Mouse (Mus musculus): Measurements from ENCODE around the gene 9930111J21Rik2.
"Not testable (repeated sequence)": the region's sequence is repeated elsewhere in the genome, so short reads cannot be mapped to it uniquely, and the experiment has no call there.

Gene 9930111J21Rik2

GRCm38 (mm10) chr11:49083146-49083545, 32.1 kb upstream of the 9930111J21Rik2 start:
- Histone ChIP-seq H3K27me3 (ENCODE audit: insufficient read depth, low read length) (peaks cover 9% of the 10 kb centered on the region; the same call in 1 of the 2 replicates), H3K4me3 (replicated peaks; ENCODE audit: low read length) (no peak overlapping the region), H3K36me3 (ENCODE audit: insufficient read depth, low read length) (no peaks in the 10 kb centered on the region), H3K9me3 (ENCODE audit: low read length) (no peaks in the 10 kb centered on the region), H3K4me1 (replicated peaks; ENCODE audit: low read depth, low read length) (peaks cover 5% of the 10 kb centered on the region)
- no peak for TF ChIP-seq NANOG (IDR thresholded peaks at IDR 0.05; ENCODE audit: borderline replicate concordance, low read length)
- TF ChIP-seq POU5F1 (IDR thresholded peaks at IDR 0.05; ENCODE audit: borderline replicate concordance, low read length) = no peak
- no peak for TF ChIP-seq CTCF (conservative IDR thresholded peaks at IDR 0.05; ENCODE audit: low read length)

GRCm38 (mm10) chr11:49081886-49082285, 30.8 kb upstream of the 9930111J21Rik2 start:
- Histone ChIP-seq H3K36me3 (ENCODE audit: insufficient read depth, low read length) (no peaks in the 10 kb centered on the region), H3K9me3 (ENCODE audit: low read length) (no peaks in the 10 kb centered on the region), H3K4me3 (replicated peaks; ENCODE audit: low read length) (no peak overlapping the region), H3K4me1 (replicated peaks; ENCODE audit: low read depth, low read length) (no peaks in the 10 kb centered on the region), H3K27me3 (ENCODE audit: insufficient read depth, low read length) (peaks cover under 1% of the 10 kb centered on the region; the same call in 1 of the 2 replicates)
- TF ChIP-seq CTCF (conservative IDR thresholded peaks at IDR 0.05; ENCODE audit: low read length) (no peak), NANOG (IDR thresholded peaks at IDR 0.05; ENCODE audit: borderline replicate concordance, low read length) (no peak), POU5F1 (IDR thresholded peaks at IDR 0.05; ENCODE audit: borderline replicate concordance, low read length) (no peak)

GRCm38 (mm10) chr11:49081356-49081755, 30.3 kb upstream of the 9930111J21Rik2 start:
- Histone ChIP-seq H3K4me1 (replicated peaks; ENCODE audit: low read depth, low read length) (no peaks in the 10 kb centered on the region), H3K4me3 (replicated peaks; ENCODE audit: low read length) (no peak overlapping the region), H3K27me3 (ENCODE audit: insufficient read depth, low read length) (no peaks in the 10 kb centered on the region; the same call in 1 of the 2 replicates), H3K9me3 (ENCODE audit: low read length) (no peaks in the 10 kb centered on the region), H3K36me3 (ENCODE audit: insufficient read depth, low read length) (no peaks in the 10 kb centered on the region)
- TF ChIP-seq POU5F1 (IDR thresholded peaks at IDR 0.05; ENCODE audit: borderline replicate concordance, low read length) (no peak), NANOG (IDR thresholded peaks at IDR 0.05; ENCODE audit: borderline replicate concordance, low read length) (no peak), CTCF (conservative IDR thresholded peaks at IDR 0.05; ENCODE audit: low read length) (no peak)

GRCm38 (mm10) chr11:49080636-49081035, 29.6 kb upstream of the 9930111J21Rik2 start:
- H3K4me3 ChIP-seq (replicated peaks; ENCODE audit: low read length) = no peak overlapping the region
- H3K9me3 ChIP-seq (ENCODE audit: low read length) = no peaks in the 10 kb centered on the region
- H3K36me3 ChIP-seq (ENCODE audit: insufficient read depth, low read length) = no peaks in the 10 kb centered on the region
- no peaks in the 10 kb centered on the region for H3K27me3 ChIP-seq (ENCODE audit: insufficient read depth, low read length)
- H3K4me1 ChIP-seq (replicated peaks; ENCODE audit: low read depth, low read length) = no peaks in the 10 kb centered on the region
- no peak for TF ChIP-seq CTCF (conservative IDR thresholded peaks at IDR 0.05; ENCODE audit: low read length)
- TF ChIP-seq POU5F1 (IDR thresholded peaks at IDR 0.05; ENCODE audit: borderline replicate concordance, low read length) = no peak
- TF ChIP-seq NANOG (IDR thresholded peaks at IDR 0.05; ENCODE audit: borderline replicate concordance, low read length) = no peak

GRCm38 (mm10) chr11:49078719-49079118, 27.7 kb upstream of the 9930111J21Rik2 start:
- no peaks in the 10 kb centered on the region for H3K9me3 ChIP-seq (ENCODE audit: low read length)
- H3K27me3 ChIP-seq (ENCODE audit: insufficient read depth, low read length) = no peaks in the 10 kb centered on the region
- no peak overlapping the region for H3K4me3 ChIP-seq (replicated peaks; ENCODE audit: low read length)
- no peaks in the 10 kb centered on the region for H3K4me1 ChIP-seq (replicated peaks; ENCODE audit: low read depth, low read length)
- H3K36me3 ChIP-seq (ENCODE audit: insufficient read depth, low read length) = no peaks in the 10 kb centered on the region
- TF ChIP-seq CTCF (conservative IDR thresholded peaks at IDR 0.05; ENCODE audit: low read length) (no peak), POU5F1 (IDR thresholded peaks at IDR 0.05; ENCODE audit: borderline replicate concordance, low read length) (no peak), NANOG (IDR thresholded peaks at IDR 0.05; ENCODE audit: borderline replicate concordance, low read length) (no peak)

- no peak for TF ChIP-seq POU5F1 (IDR thresholded peaks at IDR 0.05; ENCODE audit: borderline replicate concordance, low read length)
- TF ChIP-seq CTCF (conservative IDR thresholded peaks at IDR 0.05; ENCODE audit: low read length) = no peak
- no peak for TF ChIP-seq NANOG (IDR thresholded peaks at IDR 0.05; ENCODE audit: borderline replicate concordance, low read length)
- H3K9me3 ChIP-seq (ENCODE audit: low read length) = no peaks in the 10 kb centered on the region
- H3K4me1 ChIP-seq (replicated peaks; ENCODE audit: low read depth, low read length) = no peaks in the 10 kb centered on the region
- H3K4me3 ChIP-seq (replicated peaks; ENCODE audit: low read length) = no peak overlapping the region
- no peaks in the 10 kb centered on the region for H3K36me3 ChIP-seq (ENCODE audit: insufficient read depth, low read length)
- no peaks in the 10 kb centered on the region for H3K27me3 ChIP-seq (ENCODE audit: insufficient read depth, low read length)
Observed at GRCm38 (mm10) chr11:49077012-49077411, 26.0 kb upstream of the 9930111J21Rik2 start.

- not testable (repeated sequence) for H3K36me3 ChIP-seq (ENCODE audit: insufficient read depth, low read length); H3K4me3 ChIP-seq (replicated peaks; ENCODE audit: low read length); H3K9me3 ChIP-seq (ENCODE audit: low read length); H3K4me1 ChIP-seq (replicated peaks; ENCODE audit: low read depth, low read length); H3K27me3 ChIP-seq (ENCODE audit: insufficient read depth, low read length)
Observed at GRCm38 (mm10) chr11:49076001-49076757, 25.1 kb upstream of the 9930111J21Rik2 start, which contains the start of gene Ifi47. Gene Ifi47 (plus strand): TSS chr11:49076587.

GRCm38 (mm10) chr11:49068358-49068757, 17.3 kb upstream of the 9930111J21Rik2 start:
- Histone ChIP-seq H3K4me3 (replicated peaks; ENCODE audit: low read length) (no peak overlapping the region), H3K36me3 (ENCODE audit: insufficient read depth, low read length) (no peaks in the 10 kb centered on the region), H3K4me1 (replicated peaks; ENCODE audit: low read depth, low read length) (no peaks in the 10 kb centered on the region), H3K9me3 (ENCODE audit: low read length) (no peaks in the 10 kb centered on the region), H3K27me3 (ENCODE audit: insufficient read depth, low read length) (no peaks in the 10 kb centered on the region)
- TF ChIP-seq NANOG (IDR thresholded peaks at IDR 0.05; ENCODE audit: borderline replicate concordance, low read length) = no peak

- H3K4me3 ChIP-seq (replicated peaks; ENCODE audit: low read length); H3K36me3 ChIP-seq (ENCODE audit: insufficient read depth, low read length); H3K27me3 ChIP-seq (ENCODE audit: insufficient read depth, low read length); H3K9me3 ChIP-seq (ENCODE audit: low read length); H3K4me1 ChIP-seq (replicated peaks; ENCODE audit: low read depth, low read length): not testable (repeated sequence)
Observed at GRCm38 (mm10) chr11:49063713-49064469, 12.8 kb upstream of the 9930111J21Rik2 start, which contains the start of gene Tgtp2. Gene Tgtp2 (minus strand): TSS chr11:49064206.

GRCm38 (mm10) chr11:49061865-49062264, 10.8 kb upstream of the 9930111J21Rik2 start:
- not testable (repeated sequence) for H3K4me1 ChIP-seq (replicated peaks; ENCODE audit: low read depth, low read length); H3K9me3 ChIP-seq (ENCODE audit: low read length); H3K36me3 ChIP-seq (ENCODE audit: insufficient read depth, low read length); H3K4me3 ChIP-seq (replicated peaks; ENCODE audit: low read length); H3K27me3 ChIP-seq (ENCODE audit: insufficient read depth, low read length)

GRCm38 (mm10) chr11:49060061-49060460, 9.0 kb upstream of the 9930111J21Rik2 start:
- H3K4me3 ChIP-seq (replicated peaks; ENCODE audit: low read length); H3K27me3 ChIP-seq (ENCODE audit: insufficient read depth, low read length); H3K4me1 ChIP-seq (replicated peaks; ENCODE audit: low read depth, low read length); H3K9me3 ChIP-seq (ENCODE audit: low read length); H3K36me3 ChIP-seq (ENCODE audit: insufficient read depth, low read length): not testable (repeated sequence)

GRCm38 (mm10) chr11:49051894-49052293, 852 bp upstream of the 9930111J21Rik2 start:
- H3K9me3 ChIP-seq (ENCODE audit: low read length); H3K4me3 ChIP-seq (replicated peaks; ENCODE audit: low read length); H3K4me1 ChIP-seq (replicated peaks; ENCODE audit: low read depth, low read length); H3K27me3 ChIP-seq (ENCODE audit: insufficient read depth, low read length); H3K36me3 ChIP-seq (ENCODE audit: insufficient read depth, low read length): not testable (repeated sequence)
